Mouse (Mus musculus) CH12.LX (cell line): ENCODE results near the gene Gnaz. TPM values are rescaled to one million over a fixed set of nuclear protein-coding genes. Genes with fewer than 3 reads are reported as not detected.

Experiments
- DNase-seq: peaks from one replicate; pipeline ENCODE4 v3.0.0-alpha.2; 2013; ENCODE audit errors: extremely low read depth
- H3K27ac ChIP-seq: 2 replicates; pipeline ENCODE4 v1.5.1; 2012; ENCODE audit warnings: low read depth, mild to moderate bottlenecking, control low read depth, moderate library complexity; ENCODE audit not compliant: insufficient read depth
- H3K27me3 ChIP-seq: replicated peaks from 2 replicates; pipeline ENCODE3; 2012; ENCODE audit warnings: inconsistent platforms
- H3K36me3 ChIP-seq, 2 experiments: replicated peaks in 1 of 2; 2 replicates each; pipeline versions ENCODE3 to v1.6.1; 2012; ENCODE audit warnings: inconsistent platforms in 1 of 2, low read length in 1 of 2, mild to moderate bottlenecking in 1 of 2, mixed read lengths in 1 of 2, moderate library complexity in 1 of 2; ENCODE audit not compliant: control insufficient read depth in 1 of 2, insufficient read depth in 1 of 2
- H3K4me1 ChIP-seq, 2 experiments: 2 replicates each; pipeline ENCODE4 v1.6.1; 2012; ENCODE audit warnings: inconsistent platforms in 1 of 2, moderate library complexity in 1 of 2; ENCODE audit not compliant: insufficient read depth in 2 of 2, control insufficient read depth in 1 of 2
- H3K4me2 ChIP-seq: 2 replicates; pipeline ENCODE4 v1.6.1; 2012; ENCODE audit warnings: low read depth, mild to moderate bottlenecking, control low read depth; ENCODE audit not compliant: poor library complexity, insufficient read depth, severe bottlenecking
- H3K4me3 ChIP-seq, 3 experiments: fragments of 150-350 bp in 1 of 3; sonication (generic) in 1 of 3; replicated peaks in 1 of 3; 2 replicates each; pipeline versions ENCODE3 to v1.5.1; 2011 to 2012; ENCODE audit warnings: low read depth in 2 of 3, low read length in 2 of 3, mild to moderate bottlenecking in 2 of 3, moderate library complexity in 2 of 3, control low read depth in 1 of 3, improper control_type of control experiment in 1 of 3, inconsistent platforms in 1 of 3, mixed read lengths in 1 of 3; ENCODE audit not compliant: poor library complexity in 1 of 3
- H3K79me2 ChIP-seq: replicated peaks from 2 replicates; pipeline ENCODE4 v1.6.1; 2012; ENCODE audit warnings: mild to moderate bottlenecking, moderate library complexity; ENCODE audit not compliant: control insufficient read depth, poor library complexity, insufficient read depth, severe bottlenecking; ENCODE audit errors: extremely low read depth
- H3K9ac ChIP-seq: 2 replicates; pipeline ENCODE4 v1.6.1; 2012; ENCODE audit warnings: low read depth, mild to moderate bottlenecking, control low read depth, moderate library complexity; ENCODE audit not compliant: insufficient read depth
- H3K9me3 ChIP-seq: replicated peaks from 2 replicates; pipeline ENCODE3; 2012; ENCODE audit warnings: low read length, inconsistent platforms, mixed read lengths
- BHLHE40 ChIP-seq: IDR thresholded peaks from 2 replicates; pipeline ENCODE4 v1.6.1; 2011; ENCODE audit warnings: mild to moderate bottlenecking, low read depth, low read length, improper control_type of control experiment
- CHD1 ChIP-seq: IDR thresholded peaks from 2 replicates; pipeline ENCODE4 v1.6.1; 2012; ENCODE audit warnings: low read depth, low read length, improper control_type of control experiment, inconsistent platforms
- CHD2 ChIP-seq: IDR thresholded peaks from 2 replicates; pipeline ENCODE4 v1.6.1; 2011; ENCODE audit warnings: low read length, improper control_type of control experiment
- CTCF ChIP-seq, 2 experiments: IDR thresholded peaks in 1 of 2; conservative IDR thresholded peaks in 1 of 2; 2 replicates each; pipeline ENCODE4 v1.5.1; 2011 to 2012; ENCODE audit warnings: low read depth in 2 of 2, low read length in 2 of 2, improper control_type of control experiment in 1 of 2, inconsistent platforms in 1 of 2, mild to moderate bottlenecking in 1 of 2, moderate library complexity in 1 of 2
- ELF1 ChIP-seq: IDR thresholded peaks from 2 replicates; pipeline ENCODE4 v1.6.1; 2014; ENCODE audit warnings: low read depth, mild to moderate bottlenecking, inconsistent platforms, low read length, improper control_type of control experiment
- EP300 ChIP-seq: IDR thresholded peaks from 2 replicates; pipeline ENCODE4 v1.6.1; 2011; ENCODE audit warnings: low read length, improper control_type of control experiment
- GABPA ChIP-seq: IDR thresholded peaks from 2 replicates; pipeline ENCODE4 v1.6.1; 2012; ENCODE audit warnings: low read depth, low read length, improper control_type of control experiment, inconsistent platforms; ENCODE audit not compliant: insufficient replicate concordance
- HCFC1 ChIP-seq: IDR thresholded peaks from 2 replicates; pipeline ENCODE4 v1.6.1; 2012; ENCODE audit warnings: low read depth, mild to moderate bottlenecking, inconsistent platforms, low read length, improper control_type of control experiment
- JUN ChIP-seq: IDR thresholded peaks from 2 replicates; pipeline ENCODE4 v1.6.1; 2011; ENCODE audit warnings: low read depth, mild to moderate bottlenecking, low read length, improper control_type of control experiment, moderate library complexity; ENCODE audit not compliant: insufficient read depth
- JUND ChIP-seq: conservative IDR thresholded peaks from 2 replicates; pipeline ENCODE4 v1.6.1; 2011; ENCODE audit warnings: low read depth, low read length, improper control_type of control experiment
- MAFK ChIP-seq: IDR thresholded peaks from 2 replicates; pipeline ENCODE4 v1.6.1; 2011; ENCODE audit warnings: low read length, improper control_type of control experiment; ENCODE audit not compliant: insufficient replicate concordance
- MAX ChIP-seq: IDR thresholded peaks from 2 replicates; pipeline ENCODE4 v1.6.1; 2011; ENCODE audit warnings: low read length, improper control_type of control experiment
- MEF2A ChIP-seq: IDR thresholded peaks from 2 replicates; pipeline ENCODE4 v1.6.1; 2014; ENCODE audit warnings: low read depth, mild to moderate bottlenecking, inconsistent platforms, low read length, improper control_type of control experiment, borderline replicate concordance
- MXI1 ChIP-seq: IDR thresholded peaks from 2 replicates; pipeline ENCODE4 v1.6.1; 2011; ENCODE audit warnings: mild to moderate bottlenecking, low read depth, low read length, improper control_type of control experiment
- NRF1 ChIP-seq: IDR thresholded peaks from 2 replicates; pipeline ENCODE4 v1.6.1; 2014; ENCODE audit warnings: low read depth, mild to moderate bottlenecking, inconsistent platforms, low read length, improper control_type of control experiment, moderate library complexity
- PAX5 ChIP-seq: IDR thresholded peaks from 2 replicates; pipeline ENCODE4 v1.6.1; 2012; ENCODE audit warnings: low read length, inconsistent platforms, mixed read lengths
- POLR2A ChIP-seq: IDR thresholded peaks from 2 replicates; pipeline ENCODE4 v1.6.1; 2011; ENCODE audit warnings: low read depth, mild to moderate bottlenecking, improper control_type of control experiment, low read length
- POLR2AphosphoS2 ChIP-seq: IDR thresholded peaks from 2 replicates; pipeline ENCODE4 v1.6.1; 2011; ENCODE audit warnings: low read depth, low read length, improper control_type of control experiment
- RAD21 ChIP-seq: IDR thresholded peaks from 2 replicates; pipeline ENCODE4 v1.6.1; 2011; ENCODE audit warnings: low read depth, mild to moderate bottlenecking, low read length, improper control_type of control experiment, moderate library complexity
- SIN3A ChIP-seq: IDR thresholded peaks from 2 replicates; pipeline ENCODE4 v1.6.1; 2012; ENCODE audit warnings: low read length, improper control_type of control experiment, inconsistent platforms
- USF1 ChIP-seq: IDR thresholded peaks from 2 replicates; pipeline ENCODE4 v1.6.1; 2014; ENCODE audit warnings: low read depth, mild to moderate bottlenecking, inconsistent platforms, low read length, improper control_type of control experiment
- USF2 ChIP-seq: conservative IDR thresholded peaks from 2 replicates; pipeline ENCODE4 v1.6.1; 2011; ENCODE audit warnings: low read depth, low read length, improper control_type of control experiment
- ZKSCAN1 ChIP-seq: IDR thresholded peaks from 2 replicates; pipeline ENCODE4 v1.6.1; 2012; ENCODE audit warnings: low read depth, inconsistent platforms, low read length, improper control_type of control experiment, borderline replicate concordance
- dilution Hi-C: fragments of 300-500 bp; cut with MboI; formaldehyde crosslinking; loops from 2 replicates; pipeline ENCODE4 v1.14.3; 2020; ENCODE audit warnings: low sequenced_read_pairs; ENCODE audit not compliant: extremely low pct_unique_long_range_greater_than_20kb, extremely low pct_ligation_motif_present
- in situ Hi-C: fragments of 300-500 bp; cut with MboI; formaldehyde crosslinking; loops from 3 replicates; pipeline ENCODE4 v1.14.3; 2019; ENCODE audit warnings: low sequenced_read_pairs, low pct_ligation_motif_present, low pct_unique_long_range_greater_than_20kb, mixed read lengths
- polyA plus RNA-seq: library from polyadenylated mRNA; unstranded; fragments of >175 nt; gene quantifications from 2 replicates; pipeline ENCODE4 v1.2.1, GENCODE M21; 2012; ENCODE audit warnings: low read depth; ENCODE audit not compliant: insufficient read length
- total RNA-seq, 2 experiments: library from RNA; depleted of rRNA; stranded (reverse); fragments of 300-350 nt in 1 of 2; fragments of >200 nt in 1 of 2; gene quantifications; 2 replicates each; pipeline ENCODE4 v1.2.3; 2012 to 2014

Gnaz gene
- total and polyA plus RNA-seq, 3 experiments: 2.7 to 36.9 (median 5.5) TPM

DNA sequence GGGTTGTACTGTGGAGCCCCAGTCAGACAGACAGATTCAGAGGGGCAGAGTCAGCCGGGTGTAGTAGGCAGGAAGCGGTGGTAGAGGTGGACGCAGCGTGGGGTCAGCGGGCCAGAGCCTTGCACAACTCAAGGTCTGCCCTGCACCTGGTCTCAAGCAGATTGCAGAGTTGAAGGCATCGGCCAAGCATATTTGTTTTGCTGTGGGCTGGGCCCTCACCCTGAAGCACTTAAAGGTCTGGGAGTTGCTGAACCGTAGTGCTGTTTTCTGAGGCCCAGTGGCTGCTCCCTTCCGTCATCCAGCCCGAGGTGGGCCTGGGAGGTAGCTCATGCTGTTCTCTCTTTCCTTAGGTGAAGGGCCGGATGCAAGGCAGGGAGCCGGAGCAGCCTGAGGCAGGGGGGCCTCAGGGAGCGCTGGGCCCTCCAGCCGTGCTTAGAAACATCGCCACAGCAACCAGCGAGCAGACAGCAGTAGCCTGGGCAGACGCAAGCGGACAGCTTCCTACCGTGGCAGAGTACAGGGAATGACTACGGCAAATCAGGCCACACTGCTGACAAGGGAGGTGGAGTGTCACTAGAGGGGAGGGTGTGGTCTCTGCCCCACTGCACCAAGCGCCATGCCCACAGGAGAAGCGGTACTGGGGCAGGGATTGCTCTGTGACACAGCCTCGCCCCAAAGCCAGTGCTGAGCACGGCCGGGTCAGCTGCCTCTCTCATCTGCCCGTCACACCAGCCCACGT, 23.8 kb downstream of the Gnaz start:
- no peak overlapping the region for H3K27ac ChIP-seq
- no peak overlapping the region for H3K4me3 ChIP-seq
- no peak for DNase-seq
- peaks cover 45 to 46% of the 10 kb centered on the region in 2 experiments for H3K36me3 ChIP-seq
- in situ Hi-C loops: no loop called here
- peaks cover 1% of the 10 kb centered on the region for H3K27me3 ChIP-seq
- H3K9ac ChIP-seq: no peak overlapping the region
- dilution Hi-C loops: no loop called here
- no peak for TF ChIP-seq JUND
- no peak for TF ChIP-seq ELF1
- TF ChIP-seq MAFK: no peak
- no peak for TF ChIP-seq RAD21
- TF ChIP-seq BHLHE40: no peak
- TF ChIP-seq CHD2: no peak
- TF ChIP-seq CHD1: no peak
- no peak for TF ChIP-seq PAX5
- no peak for TF ChIP-seq GABPA
- no peak for TF ChIP-seq POLR2A
- no peak for TF ChIP-seq USF1
- no peak for TF ChIP-seq POLR2AphosphoS2
- TF ChIP-seq MEF2A: no peak
- no peak for TF ChIP-seq JUN
- TF ChIP-seq, all 38 proteins: peak for 0
- Histone ChIP-seq H3K4me1 (peaks cover 6 to 25% of the 10 kb centered on the region in 2 experiments), H3K79me2 (no peaks in the 10 kb centered on the region; the same call in none of the 2 replicates), H3K9me3 (no peaks in the 10 kb centered on the region), H3K4me2 (no peak overlapping the region)

- H3K4me3 ChIP-seq: no peak overlapping the region
- peaks cover 1% of the 10 kb centered on the region for H3K27me3 ChIP-seq
- TF ChIP-seq USF2: no peak
- TF ChIP-seq EP300: no peak
- TF ChIP-seq ZKSCAN1: no peak
- TF ChIP-seq ELF1: no peak
- TF ChIP-seq CTCF (conservative IDR thresholded peaks at IDR 0.05 in 1 of 2, IDR thresholded peaks at IDR 0.05 in 1 of 2; ENCODE audit: low read depth in 2 of 2, low read length in 2 of 2): no peak
- no peak for TF ChIP-seq MXI1
- TF ChIP-seq MAX: no peak
- TF ChIP-seq CHD1: no peak
- no peak for TF ChIP-seq NRF1
- no peak for TF ChIP-seq HCFC1
- TF ChIP-seq POLR2A: no peak
- TF ChIP-seq SIN3A: no peak
- peaks cover 8% of the 10 kb centered on the region for H3K79me2 ChIP-seq
- in situ Hi-C loops: no loop called here
- H3K4me1 ChIP-seq: peaks cover 0 to 4% of the 10 kb centered on the region in 2 experiments; a peak in 2 of 4 replicates
- no peak overlapping the region for H3K4me2 ChIP-seq
- no peak overlapping the region for H3K27ac ChIP-seq
- H3K9me3 ChIP-seq: no peaks in the 10 kb centered on the region
- H3K36me3 ChIP-seq: peaks cover 41 to 54% of the 10 kb centered on the region in 2 experiments
- H3K9ac ChIP-seq: no peak overlapping the region
- no peak for DNase-seq
- dilution Hi-C loops: no loop called here
Measured at GRCm38 (mm10) chr10:74994863-74995262, 27.9 kb downstream of the Gnaz start.
